Mouse (Mus musculus): ENCODE results near the gene Sapcd2. TPM values are rescaled to one million over a fixed set of nuclear protein-coding genes. Genes with fewer than 3 reads are reported as not detected.

Gene Sapcd2
- total RNA-seq, 2 experiments from 2014 or later = 1.9 to 2.5 TPM

GRCm38 (mm10) chr2:25369996-25370395 lies 2.1 kb upstream of the Sapcd2 start:
- no peak for DNase-seq (ENCODE audit: low spot score in 2 of 2)
- intact Hi-C loops (cut with DNase I) = loop anchor here (5.0 kb wide), 1 partner anchor 32 kb away; no protein-coding TSS in a partner anchor

GRCm38 (mm10) chr2:25372644-25373391 lies 697 bp downstream of the Sapcd2 start:
- no peak for DNase-seq (ENCODE audit: low spot score in 2 of 2)
- intact Hi-C loops (cut with DNase I) = no loop called here

- intact Hi-C loops (cut with DNase I) = no loop called here
- DNase-seq (ENCODE audit: low spot score in 2 of 2) = no peak
Measured at GRCm38 (mm10) chr2:25373431-25373830, 1.3 kb downstream of the Sapcd2 start.

- intact Hi-C loops (cut with DNase I) = loop anchor here (2.0 kb wide), 1 partner anchor 24 kb away; no protein-coding TSS in a partner anchor
- peak; percentile 57 to 59 for DNase-seq (ENCODE audit: low spot score in 2 of 2)
Measured at GRCm38 (mm10) chr2:25376589-25376988, 4.5 kb downstream of the Sapcd2 start.

GRCm38 (mm10) chr2:25384492-25384891 lies 12.4 kb downstream of the Sapcd2 start:
- intact Hi-C loops (cut with DNase I) = no loop called here

GRCm38 (mm10) chr2:25391266-25391665 lies 19.1 kb downstream of the Sapcd2 start:
- intact Hi-C loops (cut with DNase I) = no loop called here
- DNase-seq (ENCODE audit: low spot score in 2 of 2) = no peak

More at GRCm38 (mm10) chr2:25384492-25384891, 12.4 kb downstream of the Sapcd2 start:
- DNase-seq (ENCODE audit: low spot score in 2 of 2) = no peak

- DNase-seq (ENCODE audit: low spot score in 2 of 2) = peak in 1 of 2 experiments; percentile 37
- intact Hi-C loops (cut with DNase I) = no loop called here
Measured at GRCm38 (mm10) chr2:25394281-25395221, 22.4 kb downstream of the Sapcd2 start.

GRCm38 (mm10) chr2:25395721-25396596 lies 23.8 kb downstream of the Sapcd2 start, which contains the start of gene Entpd2:
TSS of gene Entpd2 (plus strand) at chr2:25395874.
- intact Hi-C loops (cut with DNase I) = no loop called here
- no peak for DNase-seq (ENCODE audit: low spot score in 2 of 2)

- DNase-seq (ENCODE audit: low spot score in 2 of 2) = peak in 1 of 2 experiments; percentile 33
- intact Hi-C loops (cut with DNase I) = no loop called here
Measured at GRCm38 (mm10) chr2:25396597-25396983, 24.5 kb downstream of the Sapcd2 start.

GRCm38 (mm10) chr2:25397010-25397409 lies 24.9 kb downstream of the Sapcd2 start:
- intact Hi-C loops (cut with DNase I) = no loop called here
- no peak for DNase-seq (ENCODE audit: low spot score in 2 of 2)

- DNase-seq (ENCODE audit: low spot score in 2 of 2) = no peak
- intact Hi-C loops (cut with DNase I) = no loop called here
Measured at GRCm38 (mm10) chr2:25398065-25398464, 25.9 kb downstream of the Sapcd2 start.

- intact Hi-C loops (cut with DNase I) = no loop called here
- DNase-seq (ENCODE audit: low spot score in 2 of 2) = no peak
Measured at GRCm38 (mm10) chr2:25399051-25399450, 26.9 kb downstream of the Sapcd2 start, which contains the start of gene Npdc1. TSS of gene Npdc1 (plus strand) at chr2:25399351.

GRCm38 (mm10) chr2:25400291-25400690 lies 28.2 kb downstream of the Sapcd2 start:
- intact Hi-C loops (cut with DNase I) = loop anchor here (2.0 to 5.0 kb wide), 2 partner anchors 23 to 33 kb away; partner anchors contain the start of gene Uap1l1
- no peak for DNase-seq (ENCODE audit: low spot score in 2 of 2)

- DNase-seq (ENCODE audit: low spot score in 2 of 2) = peak; percentile 61 to 71
- intact Hi-C loops (cut with DNase I) = loop anchor here (2.0 to 5.0 kb wide), 2 partner anchors 24 to 33 kb away; partner anchors contain the start of gene Uap1l1
Measured at GRCm38 (mm10) chr2:25400764-25401163, 28.6 kb downstream of the Sapcd2 start.

- peak; percentile 70 to 73 for DNase-seq (ENCODE audit: low spot score in 2 of 2)
- intact Hi-C loops (cut with DNase I) = loop anchor here (5.0 kb wide), 1 partner anchor 35 kb away; the partner anchor contains the start of gene Uap1l1
Measured at GRCm38 (mm10) chr2:25402377-25402971, 30.4 kb downstream of the Sapcd2 start.

- peak; percentile 89 to 96 for DNase-seq (ENCODE audit: low spot score in 2 of 2)
- intact Hi-C loops (cut with DNase I) = loop anchor here (1.0 to 5.0 kb wide), 2 partner anchors 25 to 36 kb away; partner anchors contain the start of genes Abca2 and Uap1l1
Measured at GRCm38 (mm10) chr2:25402972-25403601, 31.0 kb downstream of the Sapcd2 start.

GRCm38 (mm10) chr2:25403994-25404393 lies 31.9 kb downstream of the Sapcd2 start:
- intact Hi-C loops (cut with DNase I) = loop anchor here (1.0 to 5.0 kb wide), 2 partner anchors 24 to 37 kb away; partner anchors contain the start of genes Abca2 and Uap1l1
- peak in 1 of 2 experiments; percentile 52 for DNase-seq (ENCODE audit: low spot score in 2 of 2)

GRCm38 (mm10) chr2:25408908-25409307 lies 36.8 kb downstream of the Sapcd2 start:
- intact Hi-C loops (cut with DNase I) = no loop called here
- DNase-seq (ENCODE audit: low spot score in 2 of 2) = no peak

Measured in left cerebral cortex, postnatal 25 days (tissue).